Mouse (Mus musculus) intestine, embryonic 16.5 days (tissue): Measurements from ENCODE around the gene Pald1. TPM values are rescaled to one million over a fixed set of nuclear protein-coding genes. Genes with fewer than 3 reads are reported as not detected.

Experiments
- ATAC-seq: fragments of 200-750 bp; cut with Nextera tagmentation; 2 replicates; pipeline ENCODE4 v1.8.0; 2017; ENCODE audit warnings: moderate TSS enrichment, moderate library complexity
- H3K27ac ChIP-seq: fragments of 300-500 bp; sonication (generic); 2 replicates; pipeline ENCODE4 v1.5.1; 2014; ENCODE audit warnings: mild to moderate bottlenecking, low read length
- H3K27me3 ChIP-seq: fragments of 300-500 bp; sonication (generic); replicated peaks from 2 replicates; pipeline ENCODE4 v1.6.1; 2014; ENCODE audit warnings: low read length, control low read depth, mixed read lengths; ENCODE audit not compliant: control insufficient read depth, insufficient read depth
- H3K36me3 ChIP-seq: fragments of 300-500 bp; sonication (generic); 2 replicates; pipeline ENCODE4 v1.6.1; 2014; ENCODE audit warnings: low read length, control low read depth; ENCODE audit not compliant: control insufficient read depth, insufficient read depth
- H3K4me1 ChIP-seq: fragments of 300-500 bp; sonication (generic); 2 replicates; pipeline ENCODE4 v1.6.1; 2014; ENCODE audit warnings: low read length, control low read depth, mixed read lengths; ENCODE audit not compliant: control insufficient read depth, insufficient read depth
- H3K4me2 ChIP-seq: fragments of 300-500 bp; sonication (generic); 2 replicates; pipeline ENCODE4 v1.6.1; 2014; ENCODE audit warnings: low read depth, low read length, control low read depth
- H3K4me3 ChIP-seq: fragments of 300-500 bp; sonication (generic); 2 replicates; pipeline ENCODE4 v1.5.1; 2014; ENCODE audit warnings: mild to moderate bottlenecking, low read length
- H3K9ac ChIP-seq: fragments of 300-500 bp; sonication (generic); 2 replicates; pipeline ENCODE4 v1.6.1; 2014; ENCODE audit warnings: low read depth, low read length
- H3K9me3 ChIP-seq: fragments of 300-500 bp; sonication (generic); 2 replicates; pipeline ENCODE4 v1.6.1; 2016; ENCODE audit warnings: low read length, control low read depth; ENCODE audit not compliant: control insufficient read depth
- WGBS: fragments of 180-500 bp; shearing (Covaris S2); extraction: QIAGEN DNeasy Blood & Tissue Kit; methylation state at CpG from one replicate; pipeline ENCODE4 v1.1.7; 2014; 5-methylcytosine and 5-hydroxymethylcytosine counted together
- polyA plus RNA-seq: library from polyadenylated mRNA; unstranded; fragments of >200 nt; fragmentation: Nextera tagmentation; extraction: Ambion mirVana; gene quantifications from 2 replicates; pipeline ENCODE4 v1.2.1, GENCODE M21; 2015

Gene Pald1
- polyA plus RNA-seq, 1 experiment from 2014 or later = 13.2 TPM

DNA sequence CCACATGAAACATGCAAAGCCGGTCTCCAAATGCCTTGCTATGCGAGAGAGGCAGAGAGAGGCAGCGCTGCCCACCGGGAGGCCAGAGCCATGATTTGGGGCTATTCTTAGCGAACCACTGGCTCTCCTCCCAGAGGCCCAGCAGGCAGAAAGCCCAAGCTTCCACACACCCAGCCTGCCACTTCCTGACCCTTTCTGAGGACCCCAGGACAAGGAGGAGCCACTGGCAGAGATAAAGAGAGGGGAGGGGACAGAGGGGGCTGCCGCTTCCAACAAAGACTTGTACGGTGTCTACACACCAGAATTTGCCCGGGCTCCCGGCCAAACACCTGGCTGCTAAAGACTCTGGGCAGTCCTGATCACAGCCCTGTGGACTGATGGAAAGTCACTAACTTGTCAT is 3.1 kb downstream of the Pald1 start:
- H3K36me3 ChIP-seq = no peaks in the 10 kb centered on the region
- H3K27ac ChIP-seq = 0 out of 2 replicates have a peak overlapping the region, but pooled peaks have one; percentile 10
- WGBS = 25% methylated on average over 9 of the region's 9 CpGs
- peak overlapping the region; percentile 11; the same call in 1 of the 2 replicates for H3K9ac ChIP-seq
- H3K4me3 ChIP-seq = no peak overlapping the region
- peaks cover 25% of the 10 kb centered on the region for H3K4me1 ChIP-seq
- H3K9me3 ChIP-seq = no peaks in the 10 kb centered on the region
- no peak for ATAC-seq
- H3K27me3 ChIP-seq = no peaks in the 10 kb centered on the region
- H3K4me2 ChIP-seq = peak overlapping the region; percentile 14; the same call in 1 of the 2 replicates

DNA sequence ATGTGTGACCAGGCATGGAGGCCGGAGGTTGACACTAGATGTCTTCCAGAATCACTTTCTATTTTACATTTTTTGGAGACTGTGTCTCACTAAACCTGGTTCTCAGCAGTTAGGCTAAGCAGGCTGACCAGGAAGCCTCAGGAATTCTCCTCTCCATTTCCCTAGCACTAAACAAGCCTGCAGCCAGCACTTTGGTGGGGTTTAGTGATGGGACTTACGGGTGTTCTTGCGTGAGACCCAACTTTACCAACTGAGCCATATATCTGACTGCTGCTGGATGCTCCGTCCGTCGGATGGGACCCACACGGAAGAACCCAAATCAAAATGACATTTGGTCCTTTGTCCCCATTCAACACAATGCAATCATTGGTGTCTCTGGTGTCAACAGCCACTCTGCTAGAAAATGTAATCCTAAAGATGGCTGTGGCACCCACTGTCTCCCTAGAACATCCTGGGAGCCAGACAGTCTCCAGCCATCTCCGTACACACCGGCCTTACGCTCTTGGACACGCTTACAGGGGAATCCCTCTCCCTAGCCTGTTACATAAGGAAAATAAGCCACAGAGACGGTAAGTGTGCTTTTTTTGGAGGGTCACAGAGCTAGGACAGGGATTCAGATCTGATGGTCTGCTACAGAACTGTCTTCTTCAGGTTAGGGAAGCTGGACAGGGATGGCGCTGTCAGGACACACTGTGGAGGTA is 3.8 kb downstream of the Pald1 start:
- ATAC-seq = no peak
- H3K4me1 ChIP-seq = peaks cover 25% of the 10 kb centered on the region
- WGBS = 89% methylated on average over 13 of the region's 13 CpGs
- no peak overlapping the region for H3K4me3 ChIP-seq
- no peak overlapping the region for H3K27ac ChIP-seq
- H3K27me3 ChIP-seq = no peaks in the 10 kb centered on the region
- no peaks in the 10 kb centered on the region for H3K9me3 ChIP-seq
- H3K9ac ChIP-seq = peak overlapping the region; percentile 11; the same call in 1 of the 2 replicates
- H3K4me2 ChIP-seq = no peak overlapping the region
- no peaks in the 10 kb centered on the region for H3K36me3 ChIP-seq

DNA sequence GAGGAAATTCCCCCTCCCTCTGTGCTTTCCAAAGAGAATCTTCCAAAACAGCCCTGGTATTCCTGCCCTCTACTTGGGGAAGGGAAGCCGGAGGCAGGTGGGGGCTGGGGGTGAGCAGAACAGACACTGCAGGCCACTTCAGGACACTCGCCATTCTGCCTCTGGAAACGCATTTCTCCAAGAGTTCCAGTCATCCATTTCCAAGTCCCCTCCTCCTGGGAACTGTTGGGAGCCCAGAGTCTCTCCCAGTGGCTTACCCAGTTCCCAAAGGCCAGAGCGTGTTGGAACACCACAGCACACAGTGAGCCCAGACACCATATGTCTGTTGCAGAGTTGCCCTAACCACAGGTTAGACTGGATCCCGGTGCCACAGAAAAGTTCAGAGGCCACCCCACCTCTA is 4.6 kb downstream of the Pald1 start:
- Histone ChIP-seq H3K9ac (no peak overlapping the region), H3K4me3 (no peak overlapping the region), H3K4me1 (peaks cover 26% of the 10 kb centered on the region), H3K4me2 (no peak overlapping the region), H3K27ac (no peak overlapping the region), H3K9me3 (no peaks in the 10 kb centered on the region), H3K36me3 (no peaks in the 10 kb centered on the region), H3K27me3 (no peaks in the 10 kb centered on the region)
- no peak for ATAC-seq
- 82% methylated on average over 5 of the region's 5 CpGs for WGBS

DNA sequence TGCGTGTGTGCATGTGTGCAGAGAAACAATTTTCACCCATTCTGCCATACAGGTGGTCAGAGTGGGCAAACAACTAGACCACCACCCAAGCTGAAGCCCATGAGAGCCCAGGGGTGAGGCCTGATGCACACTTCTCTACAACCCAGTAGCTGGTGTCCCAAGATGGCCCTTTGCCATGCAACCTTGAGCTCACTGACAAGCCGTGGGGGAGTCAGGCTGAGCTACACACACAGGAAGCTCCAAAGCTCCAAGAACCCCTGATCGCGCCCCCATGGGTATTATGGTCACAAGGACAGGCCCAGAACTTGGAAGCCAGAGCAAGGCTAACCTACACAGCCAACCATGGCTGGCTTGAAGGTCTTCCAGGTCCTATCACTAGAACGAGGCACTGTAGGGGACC is 5.3 kb downstream of the Pald1 start:
- H3K4me3 ChIP-seq = no peak overlapping the region
- H3K4me1 ChIP-seq = peaks cover 29% of the 10 kb centered on the region
- 90% methylated on average over 5 of the region's 5 CpGs for WGBS
- H3K4me2 ChIP-seq = no peak overlapping the region
- H3K9ac ChIP-seq = no peak overlapping the region
- no peaks in the 10 kb centered on the region for H3K36me3 ChIP-seq
- H3K27me3 ChIP-seq = no peaks in the 10 kb centered on the region
- H3K9me3 ChIP-seq = no peaks in the 10 kb centered on the region
- H3K27ac ChIP-seq = no peak overlapping the region
- no peak for ATAC-seq

DNA sequence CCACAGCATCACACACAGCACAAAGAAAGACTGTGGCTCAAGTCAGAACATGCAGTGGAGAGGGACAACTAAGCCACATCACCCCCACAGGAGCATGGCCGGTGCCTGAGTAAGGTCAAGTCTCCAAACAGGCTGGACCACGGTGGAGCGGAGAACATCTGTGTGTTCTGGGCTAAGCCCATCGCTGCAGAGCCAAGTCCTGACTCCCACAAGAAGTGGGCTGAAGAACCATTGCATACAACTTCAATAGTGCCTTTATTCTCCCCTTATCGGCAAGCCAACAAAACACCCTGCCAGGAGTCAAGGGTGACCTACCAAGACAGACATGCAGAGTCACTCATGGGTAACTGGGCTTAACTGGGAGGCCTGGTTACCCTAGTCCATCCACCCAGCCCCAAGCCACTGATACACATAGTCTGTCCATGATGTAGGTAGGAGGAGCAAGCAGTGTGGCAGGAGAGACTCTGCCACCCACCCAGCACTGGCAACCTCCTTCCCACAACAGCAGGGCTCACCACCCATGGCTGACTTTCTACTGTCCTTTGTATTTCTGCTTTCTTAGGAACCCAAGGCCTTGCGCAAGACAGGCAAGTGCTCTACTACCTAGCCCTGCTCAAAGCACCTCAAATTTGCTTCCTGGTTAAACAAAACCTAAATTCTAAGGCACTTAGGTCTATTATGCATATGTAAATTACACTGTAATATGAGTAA is 8.4 kb downstream of the Pald1 start:
- H3K27ac ChIP-seq = no peak overlapping the region
- no peak for ATAC-seq
- no peaks in the 10 kb centered on the region for H3K36me3 ChIP-seq
- H3K27me3 ChIP-seq = no peaks in the 10 kb centered on the region
- no peak overlapping the region for H3K9ac ChIP-seq
- no peaks in the 10 kb centered on the region for H3K9me3 ChIP-seq
- no peak overlapping the region for H3K4me2 ChIP-seq
- H3K4me3 ChIP-seq = no peak overlapping the region
- WGBS = 78% methylated on average over 6 of the region's 6 CpGs
- peaks cover 21% of the 10 kb centered on the region for H3K4me1 ChIP-seq

DNA sequence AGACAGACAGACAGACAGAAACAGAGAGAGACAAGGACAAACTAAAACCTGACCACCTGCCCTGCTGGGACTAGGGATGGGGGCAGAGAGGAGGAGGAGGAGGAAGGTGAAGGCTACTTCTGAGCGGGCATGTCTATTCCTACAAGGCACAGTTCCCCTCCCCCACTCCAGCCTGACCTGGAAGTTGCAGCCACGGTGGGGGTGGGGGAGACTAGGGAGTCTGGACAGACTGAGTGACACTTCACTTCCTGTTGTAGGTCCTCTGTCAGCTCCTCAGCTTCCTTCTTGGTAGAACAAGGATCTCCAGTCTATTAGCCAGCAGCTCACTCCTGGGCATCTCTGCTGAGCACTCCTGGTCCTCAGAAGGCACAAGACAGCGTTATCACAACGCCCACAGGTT is 9.3 kb downstream of the Pald1 start:
- ATAC-seq = peak; percentile 42; the same call in 1 of the 2 replicates
- Histone ChIP-seq H3K4me3 (no peak overlapping the region), H3K4me1 (peaks cover 19% of the 10 kb centered on the region), H3K27me3 (no peaks in the 10 kb centered on the region), H3K4me2 (no peak overlapping the region), H3K9me3 (no peaks in the 10 kb centered on the region), H3K9ac (no peak overlapping the region), H3K36me3 (no peaks in the 10 kb centered on the region), H3K27ac (no peak overlapping the region)
- 40% methylated on average over 4 of the region's 4 CpGs for WGBS

DNA sequence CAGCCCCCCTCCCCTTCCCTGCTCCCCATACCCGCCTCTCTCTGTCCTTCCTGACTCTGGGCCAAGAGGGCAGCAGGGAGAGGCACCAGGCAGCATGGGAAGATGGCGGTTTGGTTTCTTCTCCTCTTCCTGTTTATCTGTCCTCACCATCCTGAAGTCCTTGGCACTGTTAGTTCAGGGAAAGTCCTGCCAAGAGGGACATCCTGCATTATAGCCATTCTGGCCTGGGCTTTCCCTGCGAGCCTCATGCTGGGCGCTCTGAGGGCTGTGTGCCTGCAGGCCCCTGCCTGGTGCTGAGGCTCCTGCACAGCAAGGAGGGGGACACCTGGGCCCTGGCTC is 10.8 kb downstream of the Pald1 start:
- no peak overlapping the region for H3K4me3 ChIP-seq
- no peak overlapping the region for H3K4me2 ChIP-seq
- H3K9ac ChIP-seq = no peak overlapping the region
- H3K27me3 ChIP-seq = no peaks in the 10 kb centered on the region
- peaks cover 19% of the 10 kb centered on the region for H3K4me1 ChIP-seq
- H3K27ac ChIP-seq = no peak overlapping the region
- no peak for ATAC-seq
- WGBS = 64% methylated on average over 4 of the region's 4 CpGs
- no peaks in the 10 kb centered on the region for H3K36me3 ChIP-seq
- H3K9me3 ChIP-seq = no peaks in the 10 kb centered on the region

DNA sequence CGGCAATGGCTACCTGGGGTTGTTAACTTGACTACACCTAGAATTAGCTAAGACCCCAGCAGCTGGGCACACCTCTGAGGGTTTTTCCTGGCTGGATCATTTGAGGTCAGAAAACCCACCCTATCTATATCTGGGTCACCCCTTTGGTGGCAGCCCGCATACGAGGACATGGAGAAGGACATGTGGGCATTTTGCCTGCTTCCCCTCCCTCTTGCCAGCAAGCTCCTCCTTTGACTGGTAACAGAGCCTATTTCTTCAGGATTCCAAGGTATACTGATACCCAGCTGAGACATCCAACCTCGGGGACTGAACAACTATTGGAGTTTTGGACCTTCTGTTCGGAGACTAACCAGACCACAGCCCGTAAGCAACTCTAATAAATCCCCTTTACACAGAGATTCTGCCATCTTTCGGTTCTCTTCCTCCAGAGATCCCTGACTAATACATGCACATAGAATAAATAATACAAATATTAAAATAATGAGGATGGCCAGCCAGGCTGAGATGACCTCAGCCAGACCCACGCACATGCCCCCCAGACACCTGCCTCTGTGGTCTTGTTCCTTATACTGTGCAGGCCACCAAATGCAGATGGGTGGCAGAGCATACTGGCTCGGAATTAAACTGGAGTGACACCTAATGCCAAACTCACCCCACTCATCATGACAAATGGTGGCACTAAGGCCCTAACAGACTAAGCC is 11.3 kb downstream of the Pald1 start:
- H3K4me2 ChIP-seq = no peak overlapping the region
- 78% methylated on average over 9 of the region's 9 CpGs for WGBS
- no peak overlapping the region for H3K4me3 ChIP-seq
- H3K36me3 ChIP-seq = no peaks in the 10 kb centered on the region
- no peaks in the 10 kb centered on the region for H3K9me3 ChIP-seq
- H3K4me1 ChIP-seq = peaks cover 19% of the 10 kb centered on the region
- no peak for ATAC-seq
- H3K27me3 ChIP-seq = no peaks in the 10 kb centered on the region
- H3K9ac ChIP-seq = no peak overlapping the region
- no peak overlapping the region for H3K27ac ChIP-seq

DNA sequence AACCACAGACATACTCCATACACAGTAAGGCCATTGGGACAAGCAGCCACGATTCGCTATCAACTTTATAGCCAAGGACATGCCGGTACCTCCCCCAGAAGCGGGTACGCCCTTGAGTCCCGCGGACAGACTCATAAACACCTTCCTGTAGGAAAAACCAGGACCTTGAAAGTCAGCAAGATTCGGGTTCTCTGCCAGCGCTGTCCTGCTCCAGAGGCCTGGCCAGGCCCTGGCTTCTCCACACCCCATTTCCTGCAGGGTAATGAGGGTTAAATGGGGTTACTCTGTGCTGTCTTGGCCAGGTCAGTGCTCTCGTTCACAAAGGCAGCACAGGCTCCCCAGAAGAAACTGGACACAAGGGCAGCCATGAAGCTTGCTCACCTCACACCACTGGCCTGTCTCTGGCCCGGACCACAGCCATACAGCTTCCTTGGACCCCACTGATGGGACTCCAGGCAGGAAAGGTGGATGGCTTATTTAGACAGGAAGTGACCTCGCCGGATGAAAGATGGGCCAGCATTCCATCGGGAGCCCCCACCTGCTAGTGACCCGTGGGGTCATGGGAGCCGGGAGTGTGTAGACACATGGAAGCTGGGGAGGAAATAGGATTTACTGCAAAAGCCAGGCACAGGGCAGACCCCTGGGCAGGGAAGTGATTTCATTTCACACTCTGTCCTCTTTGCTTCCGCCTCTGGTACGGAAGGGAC is 12.9 kb downstream of the Pald1 start:
- Histone ChIP-seq H3K4me1 (peaks cover 19% of the 10 kb centered on the region), H3K4me2 (no peak overlapping the region), H3K27me3 (no peaks in the 10 kb centered on the region), H3K27ac (peak overlapping the region; percentile 12; the same call in 1 of the 2 replicates), H3K9ac (no peak overlapping the region), H3K36me3 (no peaks in the 10 kb centered on the region), H3K9me3 (no peaks in the 10 kb centered on the region), H3K4me3 (no peak overlapping the region)
- peak; percentile 47 for ATAC-seq
- 48% methylated on average over 18 of the region's 18 CpGs for WGBS
